Mouse (Mus musculus): ENCODE measurements around the gene Calr. TPM values are rescaled to one million over a fixed set of nuclear protein-coding genes. Genes with fewer than 3 reads are reported as not detected.

The Calr gene
- total and polyA plus RNA-seq, 3 experiments = 567 to 1,110 TPM; not detected in 1

GRCm38 (mm10) chr8:84846094-84846721 lies 526 bp downstream of the Calr start:
- Histone ChIP-seq H3K79me2 (ENCODE audit: control insufficient read depth, insufficient read depth, low read length, poor library complexity) (peaks cover 31% of the 10 kb centered on the region), H3K9me3 (replicated peaks; ENCODE audit: insufficient read depth, low read length) (no peaks in the 10 kb centered on the region), H3K36me3 (ENCODE audit: control insufficient read depth in 1 of 2, insufficient read depth in 2 of 2, low read length in 2 of 2) (peaks cover 13 to 31% of the 10 kb centered on the region in 2 experiments), H3K4me1 (ENCODE audit: control insufficient read depth in 1 of 2, insufficient read depth in 2 of 2, low read length in 2 of 2) (peaks cover 7 to 18% of the 10 kb centered on the region in 2 experiments; a peak in 3 of 4 replicates), H3K27ac (ENCODE audit: control insufficient read depth, low read depth, low read length) (peak overlapping the region; percentile 73), H3K4me3 (ENCODE audit: control insufficient read depth in 1 of 2, insufficient read depth in 1 of 2, low read depth in 2 of 2, low read length in 2 of 2) (peak overlapping the region; percentile 76 to 85), H3K9ac (ENCODE audit: control insufficient read depth, low read depth, low read length, poor library complexity, severe bottlenecking) (peak overlapping the region; percentile 92), H3K27me3 (ENCODE audit: control insufficient read depth in 1 of 2, insufficient read depth in 2 of 2, low read length in 2 of 2) (no peaks in the 10 kb centered on the region)
- TF ChIP-seq POLR2AphosphoS5 (IDR thresholded peaks at IDR 0.05; ENCODE audit: borderline replicate concordance, low read depth, low read length) (peak; percentile 37; the same call in 1 of the 2 replicates), NRF1 (IDR thresholded peaks at IDR 0.05; ENCODE audit: insufficient read depth, low read depth, low read length, poor library complexity, severe bottlenecking) (no peak), CHD1 (IDR thresholded peaks at IDR 0.05; ENCODE audit: low read depth, low read length) (peak; percentile 93)
- no peak for DNase-seq (ENCODE audit: low read depth, low spot score)

DNA sequence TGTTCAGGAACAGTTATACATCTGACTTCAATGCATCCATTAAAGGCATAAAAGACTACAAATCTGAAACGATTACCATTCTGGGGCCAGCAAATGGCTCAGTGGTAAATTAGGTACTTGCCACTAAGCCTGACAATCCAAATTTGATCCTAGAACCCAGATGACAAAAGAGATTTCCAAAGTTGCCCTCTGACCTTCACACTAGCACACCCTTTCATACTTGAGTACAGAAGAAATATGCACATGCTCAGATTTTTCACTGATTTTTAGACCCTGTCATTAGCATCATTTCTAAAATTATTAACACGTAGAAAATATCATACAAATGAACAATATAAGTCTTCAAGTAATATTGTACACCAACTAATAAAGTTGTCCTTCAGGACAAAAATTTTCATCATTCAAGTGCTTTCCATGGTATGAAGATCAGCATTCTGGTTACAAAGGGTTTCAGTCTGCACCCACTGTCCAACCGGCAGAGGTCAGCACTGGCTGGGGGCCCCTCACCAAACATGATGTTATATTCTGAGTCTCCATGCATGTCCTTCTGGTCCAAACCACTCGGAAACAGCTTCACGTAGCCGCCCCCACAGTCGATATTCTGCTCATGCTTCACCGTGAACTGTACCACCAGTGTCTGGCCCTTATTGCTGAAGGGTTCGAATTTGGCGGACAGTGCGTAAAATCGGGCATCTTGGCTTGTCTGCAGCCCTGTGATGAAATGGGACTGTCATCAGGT lies 1.2 kb downstream of the Calr start:
- TF ChIP-seq SIN3A (IDR thresholded peaks at IDR 0.05; ENCODE audit: low read length) = peak; percentile 18; the same call in 1 of the 2 replicates
- peak; percentile 97 for TF ChIP-seq CHD1 (IDR thresholded peaks at IDR 0.05; ENCODE audit: low read depth, low read length)
- TF ChIP-seq BHLHE40 (IDR thresholded peaks at IDR 0.05; ENCODE audit: borderline replicate concordance, low read depth, low read length) = no peak
- TF ChIP-seq CTCF (IDR thresholded peaks at IDR 0.05 in 2 of 3, conservative IDR thresholded peaks at IDR 0.05 in 1 of 3; ENCODE audit: control insufficient read depth in 1 of 3, insufficient read depth in 1 of 3, low read depth in 2 of 3, low read length in 3 of 3, poor library complexity in 1 of 3, severe bottlenecking in 1 of 3) = peak in 2 of 3 experiments; percentile 18 to 50; a peak in 4 of 6 replicates
- H3K27ac ChIP-seq (ENCODE audit: control insufficient read depth, low read depth, low read length) = peak overlapping the region; percentile 73
- no peaks in the 10 kb centered on the region for H3K9me3 ChIP-seq (replicated peaks; ENCODE audit: insufficient read depth, low read length)
- H3K4me3 ChIP-seq (ENCODE audit: control insufficient read depth in 1 of 2, insufficient read depth in 1 of 2, low read depth in 2 of 2, low read length in 2 of 2) = peak overlapping the region; percentile 76 to 85
- H3K9ac ChIP-seq (ENCODE audit: control insufficient read depth, low read depth, low read length, poor library complexity, severe bottlenecking) = peak overlapping the region; percentile 92
- no peaks in the 10 kb centered on the region for H3K27me3 ChIP-seq (ENCODE audit: control insufficient read depth in 1 of 2, insufficient read depth in 2 of 2, low read length in 2 of 2)
- peaks cover 7 to 18% of the 10 kb centered on the region in 2 experiments; a peak in 3 of 4 replicates for H3K4me1 ChIP-seq (ENCODE audit: control insufficient read depth in 1 of 2, insufficient read depth in 2 of 2, low read length in 2 of 2)
- peaks cover 31% of the 10 kb centered on the region for H3K79me2 ChIP-seq (ENCODE audit: control insufficient read depth, insufficient read depth, low read length, poor library complexity)
- H3K36me3 ChIP-seq (ENCODE audit: control insufficient read depth in 1 of 2, insufficient read depth in 2 of 2, low read length in 2 of 2) = peaks cover 13 to 31% of the 10 kb centered on the region in 2 experiments
- peak; percentile 52 for DNase-seq (ENCODE audit: low read depth, low spot score)

DNA sequence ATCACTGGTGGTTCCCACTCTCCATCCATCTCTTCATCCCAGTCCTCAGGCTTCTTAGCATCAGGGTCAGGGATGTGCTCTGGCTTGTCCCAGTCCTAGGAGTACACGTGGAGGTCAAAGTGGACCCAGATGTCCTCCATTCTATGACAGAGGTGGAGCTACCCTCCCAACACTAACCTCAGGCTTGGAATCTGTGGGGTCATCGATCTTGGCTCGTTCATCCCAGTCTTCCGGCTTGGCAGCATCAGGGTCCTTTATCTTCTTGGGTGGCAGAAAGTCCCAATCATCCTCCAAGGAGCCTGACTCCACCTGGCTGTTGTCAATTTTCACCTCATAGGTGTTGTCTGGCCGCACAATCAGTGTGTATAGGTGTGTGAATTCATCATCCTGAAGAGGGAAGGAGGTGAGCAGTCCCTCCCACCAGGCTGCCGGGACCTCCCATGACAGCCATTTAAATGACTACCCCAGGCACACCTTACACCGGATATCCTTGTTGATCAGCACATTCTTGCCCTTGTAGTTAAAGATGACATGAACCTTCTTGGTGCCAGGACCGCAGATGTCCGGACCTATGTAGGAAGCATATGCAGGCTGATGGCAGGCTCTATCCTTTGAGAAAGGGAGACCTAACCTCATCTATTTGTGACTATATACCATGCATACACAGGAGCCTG lies 2.2 kb downstream of the Calr start:
- H3K9ac ChIP-seq (ENCODE audit: control insufficient read depth, low read depth, low read length, poor library complexity, severe bottlenecking) = peak overlapping the region; percentile 92
- no peaks in the 10 kb centered on the region for H3K27me3 ChIP-seq (ENCODE audit: control insufficient read depth in 1 of 2, insufficient read depth in 2 of 2, low read length in 2 of 2)
- DNase-seq (ENCODE audit: low read depth, low spot score) = peak; percentile 63
- peak overlapping the region; percentile 35 for H3K27ac ChIP-seq (ENCODE audit: control insufficient read depth, low read depth, low read length)
- H3K4me3 ChIP-seq (ENCODE audit: control insufficient read depth in 1 of 2, insufficient read depth in 1 of 2, low read depth in 2 of 2, low read length in 2 of 2) = peak overlapping the region; percentile 76 to 85
- peaks cover 13 to 34% of the 10 kb centered on the region in 2 experiments for H3K36me3 ChIP-seq (ENCODE audit: control insufficient read depth in 1 of 2, insufficient read depth in 2 of 2, low read length in 2 of 2)
- H3K79me2 ChIP-seq (ENCODE audit: control insufficient read depth, insufficient read depth, low read length, poor library complexity) = peaks cover 40% of the 10 kb centered on the region
- peaks cover 7 to 18% of the 10 kb centered on the region in 2 experiments; a peak in 3 of 4 replicates for H3K4me1 ChIP-seq (ENCODE audit: control insufficient read depth in 1 of 2, insufficient read depth in 2 of 2, low read length in 2 of 2)
- TF ChIP-seq MEF2A (IDR thresholded peaks at IDR 0.05; ENCODE audit: extremely low read depth, insufficient replicate concordance, low read depth, low read length, poor library complexity, severe bottlenecking) (no peak), MYC (IDR thresholded peaks at IDR 0.05; ENCODE audit: low read depth, low read length) (no peak), RCOR1 (IDR thresholded peaks at IDR 0.05; ENCODE audit: low read depth, low read length) (no peak), HCFC1 (IDR thresholded peaks at IDR 0.05; ENCODE audit: low read depth, low read length) (0 out of 2 replicates have a peak, but pooled peaks have one; percentile 18)
- H3K9me3 ChIP-seq (replicated peaks; ENCODE audit: insufficient read depth, low read length) = no peaks in the 10 kb centered on the region
